Mouse (Mus musculus): ENCODE measurements at regions not wholly inside any gene's neighbourhood (a gene's known extent, or its start where the extent isn't known, plus 50 kb on each side); places are given as distances from the start of the nearest gene placed in this dataset.
"Not testable (repeated sequence)": the region's sequence is repeated elsewhere in the genome, so short reads cannot be mapped to it uniquely, and the experiment has no call there.

- DNase-seq (ENCODE audit: low spot score) = no peak
Observed at GRCm38 (mm10) chr16:93338806-93339205, 265.1 kb downstream of the Setd4 start.

- DNase-seq (ENCODE audit: low spot score) = no peak
Observed at GRCm38 (mm10) chr16:93335322-93336111, 268.3 kb downstream of the Setd4 start.

- peak; percentile 7 for DNase-seq (ENCODE audit: low spot score)
Observed at GRCm38 (mm10) chr16:93333654-93334053, 270.2 kb downstream of the Setd4 start.

- no peak for DNase-seq (ENCODE audit: low spot score)
Observed at GRCm38 (mm10) chr16:93328680-93329395, 275.0 kb downstream of the Setd4 start.

DNA sequence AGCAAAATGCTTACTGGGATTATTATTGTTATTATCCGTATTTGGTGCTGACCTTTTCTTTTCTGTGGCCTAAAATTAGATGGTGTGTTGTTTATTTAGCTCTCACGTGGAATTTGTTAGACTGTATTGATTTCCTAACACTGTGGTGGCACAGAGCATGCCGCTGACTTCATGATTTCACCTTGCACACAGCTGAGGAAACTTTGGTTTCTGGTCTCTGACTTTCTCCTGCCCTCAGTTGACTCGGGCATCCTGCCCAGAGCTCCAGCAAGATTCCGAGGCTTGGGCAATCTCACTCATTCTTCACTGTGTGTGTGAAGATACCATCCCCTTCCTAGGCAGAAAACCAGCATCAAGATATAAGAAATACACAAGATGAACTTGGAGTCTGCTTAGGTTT is 279.0 kb downstream of the Setd4 start:
- no peak for DNase-seq (ENCODE audit: low spot score)

GRCm38 (mm10) chr16:93323172-93323571 is 280.7 kb downstream of the Setd4 start:
- no peak for DNase-seq (ENCODE audit: low spot score)

DNA sequence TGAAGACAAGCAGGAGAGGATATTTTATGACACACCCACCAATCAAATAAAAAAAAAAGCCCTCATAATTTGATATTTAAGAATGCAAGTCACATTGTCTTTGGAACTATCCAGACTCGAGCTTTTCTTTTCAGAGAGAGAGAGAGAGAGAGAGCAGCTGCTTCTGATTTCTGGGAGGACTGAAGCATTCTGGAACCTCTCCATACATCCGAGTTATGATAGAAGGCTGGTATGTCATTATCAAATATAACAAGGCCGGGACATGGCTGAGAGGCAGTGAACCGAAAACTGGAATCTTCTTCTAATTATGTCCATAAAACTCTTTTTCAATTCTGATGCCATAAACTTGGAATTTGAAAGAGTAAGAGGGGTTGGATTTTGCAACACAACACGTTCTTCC is 284.3 kb downstream of the Setd4 start:
- no peak for DNase-seq (ENCODE audit: low spot score)

DNA sequence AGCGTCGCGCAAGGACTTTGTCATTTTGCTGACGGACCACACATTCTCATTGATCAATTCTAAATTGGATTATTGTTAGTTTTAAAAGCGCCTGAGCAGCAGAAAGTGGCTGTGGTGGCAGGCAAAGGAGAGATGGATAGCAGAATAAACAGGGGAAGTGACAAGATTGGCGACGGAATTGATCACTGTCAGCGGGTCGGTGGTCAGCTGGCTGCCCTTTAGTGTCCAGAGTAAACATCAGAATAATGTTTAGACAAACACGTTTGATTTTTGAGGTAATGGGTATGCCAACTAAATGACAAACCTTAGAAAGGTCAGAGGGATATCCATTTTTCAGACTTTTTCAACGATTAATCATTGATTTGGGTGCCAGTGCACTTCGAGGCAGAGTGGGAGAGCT is 292.2 kb downstream of the Setd4 start:
- DNase-seq (ENCODE audit: low spot score) = no peak

DNA sequence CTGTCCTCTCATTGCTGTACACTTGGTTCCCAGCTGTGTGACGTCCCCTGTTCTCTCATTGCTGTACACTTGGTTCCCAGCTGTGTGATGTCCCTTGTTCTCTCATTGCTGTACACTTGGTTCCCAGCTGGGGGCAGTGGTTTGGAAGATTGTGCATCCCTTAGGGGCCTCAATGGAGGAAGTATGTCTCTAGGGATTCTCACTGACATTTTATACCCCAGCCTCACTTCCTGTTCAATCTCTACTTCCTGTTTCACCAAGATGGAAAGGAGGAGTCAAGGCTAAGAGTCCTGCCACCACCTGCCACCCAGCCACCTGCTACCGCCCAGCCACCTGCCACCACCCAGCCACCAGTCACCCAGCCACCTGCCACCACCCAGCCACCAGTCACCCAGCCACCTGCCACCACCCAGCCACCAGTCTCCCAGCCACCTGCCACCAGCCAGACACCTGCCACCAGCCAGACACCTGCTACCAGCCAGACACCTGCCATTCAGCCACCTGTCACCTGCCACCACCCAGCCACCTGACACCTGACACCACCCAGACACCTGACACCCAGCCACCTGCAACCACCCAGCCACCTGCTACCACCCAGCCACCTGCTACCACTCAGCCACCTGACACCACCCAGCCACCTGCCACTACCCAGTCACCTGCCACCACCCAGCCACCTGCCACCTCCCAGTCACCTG is 295.1 kb downstream of the Setd4 start:
- no peak for DNase-seq (ENCODE audit: low spot score)

- no peak for DNase-seq (ENCODE audit: low spot score)
Observed at GRCm38 (mm10) chr16:93306951-93307350, 296.9 kb downstream of the Setd4 start.

GRCm38 (mm10) chr16:93306140-93306539 is 297.7 kb downstream of the Setd4 start:
- DNase-seq (ENCODE audit: low spot score) = not testable (repeated sequence)

- no peak for DNase-seq (ENCODE audit: low spot score)
Observed at GRCm38 (mm10) chr16:93294430-93294829, 309.4 kb downstream of the Setd4 start.

GRCm38 (mm10) chr16:93292965-93293653 is 310.8 kb downstream of the Setd4 start:
- peak; percentile 69 for DNase-seq (ENCODE audit: low spot score)

- DNase-seq (ENCODE audit: low spot score) = no peak
Observed at GRCm38 (mm10) chr16:93292181-93292834, 311.6 kb downstream of the Setd4 start.

DNA sequence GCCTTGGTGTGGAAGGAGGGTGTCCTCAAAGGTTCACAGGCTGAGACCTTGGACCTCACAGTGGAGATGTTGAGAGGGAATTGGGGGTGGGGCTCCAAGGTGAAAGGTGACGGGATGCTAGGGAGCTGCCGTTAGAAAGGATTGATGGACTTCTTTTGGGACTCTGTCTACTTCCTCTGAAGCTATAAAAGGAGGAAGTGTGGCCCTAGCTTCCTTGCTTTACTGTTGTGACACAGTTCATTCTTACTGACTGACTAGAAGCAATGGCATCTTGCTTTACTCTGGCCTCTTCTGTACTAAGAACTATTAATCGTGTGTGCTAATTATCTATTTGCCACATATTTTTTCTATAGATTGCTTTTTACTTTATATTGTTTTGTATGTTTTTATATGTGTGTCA is 315.8 kb downstream of the Setd4 start:
- DNase-seq (ENCODE audit: low spot score) = no peak

DNA sequence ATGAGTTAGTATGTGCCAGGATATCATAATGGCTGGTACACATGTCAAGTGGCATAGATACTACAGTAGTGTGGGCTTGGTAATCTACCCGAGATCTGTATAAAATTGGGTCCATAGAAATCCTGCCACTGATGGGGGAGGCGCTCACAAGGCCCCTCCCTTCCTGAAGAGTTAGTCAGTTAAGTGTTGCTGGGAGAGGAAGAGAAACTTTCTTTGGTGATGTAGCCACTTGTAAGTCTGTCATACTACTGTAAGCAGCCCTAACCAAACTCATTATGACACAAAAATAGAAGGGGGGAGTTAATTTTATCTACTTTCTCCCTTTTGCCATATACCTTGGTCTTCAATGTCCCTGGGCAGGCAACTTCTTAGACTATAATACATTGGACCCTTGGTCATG is 316.3 kb downstream of the Setd4 start:
- no peak for DNase-seq (ENCODE audit: low spot score)

- DNase-seq (ENCODE audit: low spot score) = no peak
Observed at GRCm38 (mm10) chr16:93286816-93287215, 317.0 kb downstream of the Setd4 start.

DNA sequence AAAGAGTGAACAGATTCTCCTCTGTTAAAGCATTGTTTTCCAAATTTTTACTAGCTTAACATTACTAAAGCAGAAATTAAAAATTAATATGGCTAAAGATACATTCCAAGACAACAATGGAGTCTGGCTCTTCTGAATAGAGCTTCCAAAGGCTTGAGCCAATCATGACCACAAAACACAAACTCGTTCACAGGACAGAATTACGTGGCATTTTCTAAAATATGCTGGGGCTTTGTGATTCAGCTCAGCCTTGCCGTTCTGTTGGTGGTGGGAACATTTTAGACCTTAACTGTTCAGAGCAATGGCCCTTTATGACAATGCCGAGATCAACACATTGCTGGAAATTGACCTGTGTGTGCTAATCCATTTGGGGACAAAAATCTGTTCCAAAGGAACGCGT is 318.7 kb downstream of the Setd4 start:
- no peak for DNase-seq (ENCODE audit: low spot score)

DNA sequence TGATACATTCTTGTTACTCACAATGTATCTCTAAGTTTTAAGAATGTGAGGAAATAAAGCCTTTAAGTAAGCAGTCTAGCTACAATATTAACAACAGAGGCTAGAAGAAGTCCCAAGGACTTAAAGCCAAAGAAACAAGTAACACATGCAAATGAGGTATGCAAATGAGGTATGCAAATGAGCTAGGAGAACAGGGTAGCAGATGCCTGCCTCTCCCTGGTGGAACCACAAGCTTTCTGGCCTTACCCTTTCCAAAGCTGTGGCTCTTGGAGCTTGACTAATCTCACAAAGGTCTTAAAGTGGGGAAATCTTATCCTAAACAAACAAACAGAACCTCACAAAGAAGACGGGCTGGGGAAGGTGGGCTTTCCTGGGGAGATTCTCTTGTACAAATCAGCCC is 322.1 kb downstream of the Setd4 start:
- no peak for DNase-seq (ENCODE audit: low spot score)

DNA sequence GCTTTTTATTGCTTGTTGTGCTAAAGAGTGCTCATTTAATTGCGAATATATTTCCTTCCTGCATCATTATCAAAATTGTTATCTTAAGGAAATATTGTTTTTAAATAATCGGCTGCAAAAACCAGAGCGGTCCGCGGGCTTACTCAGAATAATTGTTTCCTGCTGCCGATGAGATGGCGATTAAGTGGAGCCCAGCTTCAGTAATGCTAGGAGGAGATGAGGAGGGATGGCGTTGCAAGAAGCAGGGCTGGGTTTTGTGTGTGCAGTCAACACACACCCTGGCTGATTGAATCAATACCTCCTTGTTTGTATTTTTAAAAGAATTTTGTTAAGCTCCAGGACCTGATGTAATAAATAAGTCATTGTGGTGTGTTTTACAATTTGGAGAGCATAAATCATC is 331.2 kb downstream of the Setd4 start:
- DNase-seq (ENCODE audit: low spot score) = no peak

DNA sequence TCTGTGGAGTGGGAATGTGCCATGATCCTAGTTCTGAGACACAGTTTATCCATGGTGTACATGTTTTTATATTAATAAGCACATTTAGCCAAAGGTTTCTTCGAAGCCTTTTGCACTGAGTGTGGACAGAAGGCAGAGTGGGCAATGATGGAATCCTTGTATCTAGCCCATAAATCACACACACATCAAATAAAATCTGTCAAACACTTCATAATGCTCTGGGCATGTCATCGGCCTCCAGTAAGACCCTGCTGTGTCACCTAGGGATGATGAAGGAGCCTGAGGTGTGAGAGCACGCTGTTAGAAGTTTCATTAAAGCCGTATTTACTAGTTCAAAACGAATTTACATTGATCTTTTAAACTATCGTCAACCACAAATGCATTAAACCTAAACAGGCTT is 331.7 kb downstream of the Setd4 start:
- no peak for DNase-seq (ENCODE audit: low spot score)

DNA sequence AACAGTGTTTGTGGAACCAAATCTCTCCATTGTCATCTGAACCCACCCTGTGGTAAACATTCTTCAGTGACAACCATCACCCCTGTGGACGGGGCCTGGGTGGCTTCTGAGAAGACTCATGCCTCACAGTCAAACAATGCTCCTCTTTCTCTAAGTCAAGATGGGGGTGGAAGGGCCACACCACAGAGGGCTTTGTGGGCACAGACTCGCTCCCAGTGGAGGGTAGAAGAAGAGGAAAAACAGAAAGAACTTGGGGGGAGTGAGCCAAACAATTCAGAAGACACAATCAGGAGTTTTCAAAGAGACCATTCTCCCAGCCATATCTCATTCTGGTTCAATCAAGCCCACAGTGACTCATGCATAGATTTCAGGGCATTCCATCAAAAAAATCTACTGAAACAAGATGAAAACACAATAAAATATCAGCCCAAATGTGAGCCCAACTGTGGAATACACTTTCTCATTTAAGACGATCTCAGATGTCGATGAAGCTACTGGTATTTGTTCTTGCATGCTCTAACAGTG is 339.7 kb downstream of the Setd4 start:
- DNase-seq (ENCODE audit: low spot score) = no peak
